Mouse (Mus musculus) intestine, embryonic 15.5 days (tissue): ENCODE measurements at regions not wholly inside any gene's neighbourhood (a gene's known extent, or its start where the extent isn't known, plus 50 kb on each side); places are given as distances from the start of the nearest gene placed in this dataset.

ENCODE experiments used
- ATAC-seq: fragments of 200-750 bp; cut with Nextera tagmentation; 2 replicates; pipeline ENCODE4 v1.8.0; 2017; ENCODE audit warnings: moderate TSS enrichment, moderate library complexity
- H3K27ac ChIP-seq: fragments of 300-500 bp; sonication (generic); 2 replicates; pipeline ENCODE4 v1.5.1; 2015; ENCODE audit warnings: mild to moderate bottlenecking, inconsistent platforms
- H3K27me3 ChIP-seq: fragments of 300-500 bp; sonication (generic); replicated peaks from 2 replicates; pipeline ENCODE4 v1.6.1; 2015; ENCODE audit warnings: inconsistent platforms
- H3K36me3 ChIP-seq: fragments of 300-500 bp; sonication (generic); 2 replicates; pipeline ENCODE4 v1.6.1; 2015; ENCODE audit warnings: inconsistent platforms
- H3K4me1 ChIP-seq: fragments of 300-500 bp; sonication (generic); replicated peaks from 2 replicates; pipeline ENCODE4 v1.6.1; 2015; ENCODE audit warnings: inconsistent platforms
- H3K4me2 ChIP-seq: fragments of 300-500 bp; sonication (generic); replicated peaks from 2 replicates; pipeline ENCODE4 v1.6.1; 2015; ENCODE audit warnings: mild to moderate bottlenecking, inconsistent platforms
- H3K4me3 ChIP-seq: fragments of 300-500 bp; sonication (generic); replicated peaks from 2 replicates; pipeline ENCODE4 v1.5.1; 2015; ENCODE audit warnings: inconsistent platforms
- H3K9ac ChIP-seq: fragments of 300-500 bp; sonication (generic); 2 replicates; pipeline ENCODE4 v1.6.1; 2015; ENCODE audit warnings: inconsistent platforms
- H3K9me3 ChIP-seq: fragments of 300-500 bp; sonication (generic); 2 replicates; pipeline ENCODE4 v1.6.1; 2016; ENCODE audit warnings: inconsistent platforms
- WGBS: fragments of 180-500 bp; shearing (Covaris S2); methylation state at CpG from one replicate; pipeline ENCODE4 v1.1.7; 2015; 5-methylcytosine and 5-hydroxymethylcytosine counted together

GRCm38 (mm10) chr2:78493115-78493514, 374.8 kb upstream of the Ube2e3 start:
- ATAC-seq = no peak
- H3K9ac ChIP-seq = no peak overlapping the region
- no peaks in the 10 kb centered on the region for H3K36me3 ChIP-seq
- H3K27ac ChIP-seq = no peak overlapping the region
- no peak overlapping the region for H3K4me2 ChIP-seq
- H3K27me3 ChIP-seq = no peaks in the 10 kb centered on the region
- no peaks in the 10 kb centered on the region for H3K4me1 ChIP-seq
- H3K9me3 ChIP-seq = no peaks in the 10 kb centered on the region
- no peak overlapping the region for H3K4me3 ChIP-seq

GRCm38 (mm10) chr2:78480036-78480435, 387.9 kb upstream of the Ube2e3 start:
- no peak overlapping the region for H3K9ac ChIP-seq
- 53% methylated on average over 4 of the region's 4 CpGs for WGBS
- H3K4me1 ChIP-seq = no peaks in the 10 kb centered on the region
- no peaks in the 10 kb centered on the region for H3K36me3 ChIP-seq
- no peak overlapping the region for H3K4me3 ChIP-seq
- H3K4me2 ChIP-seq = no peak overlapping the region
- no peak for ATAC-seq
- no peaks in the 10 kb centered on the region for H3K9me3 ChIP-seq
- H3K27ac ChIP-seq = no peak overlapping the region
- no peaks in the 10 kb centered on the region for H3K27me3 ChIP-seq

GRCm38 (mm10) chr2:78459444-78459843, 408.5 kb upstream of the Ube2e3 start:
- Histone ChIP-seq H3K9ac (no peak overlapping the region), H3K4me1 (no peaks in the 10 kb centered on the region), H3K27ac (no peak overlapping the region), H3K36me3 (no peaks in the 10 kb centered on the region), H3K4me2 (no peak overlapping the region), H3K27me3 (no peaks in the 10 kb centered on the region), H3K4me3 (no peak overlapping the region), H3K9me3 (no peaks in the 10 kb centered on the region)
- 88% methylated on average over 4 of the region's 4 CpGs for WGBS
- ATAC-seq = no peak

- Histone ChIP-seq H3K27me3 (no peaks in the 10 kb centered on the region), H3K27ac (no peak overlapping the region), H3K4me1 (no peaks in the 10 kb centered on the region), H3K9me3 (no peaks in the 10 kb centered on the region), H3K36me3 (no peaks in the 10 kb centered on the region), H3K4me2 (no peak overlapping the region), H3K4me3 (no peak overlapping the region), H3K9ac (no peak overlapping the region)
- ATAC-seq = no peak
- WGBS = 90% methylated on average over 3 of the region's 3 CpGs
These were observed 414.5 kb upstream of the Ube2e3 start for GRCm38 (mm10) chr2:78453411-78453810.

GRCm38 (mm10) chr2:78436816-78437215, 431.1 kb upstream of the Ube2e3 start:
- Histone ChIP-seq H3K9me3 (no peaks in the 10 kb centered on the region), H3K4me1 (no peaks in the 10 kb centered on the region), H3K4me3 (no peak overlapping the region), H3K27me3 (no peaks in the 10 kb centered on the region), H3K36me3 (no peaks in the 10 kb centered on the region), H3K9ac (no peak overlapping the region), H3K4me2 (no peak overlapping the region), H3K27ac (no peak overlapping the region)
- no peak for ATAC-seq

GRCm38 (mm10) chr2:78435071-78435470, 432.9 kb upstream of the Ube2e3 start:
- Histone ChIP-seq H3K9ac (no peak overlapping the region), H3K9me3 (no peaks in the 10 kb centered on the region), H3K27me3 (no peaks in the 10 kb centered on the region), H3K4me1 (no peaks in the 10 kb centered on the region), H3K4me3 (no peak overlapping the region), H3K27ac (no peak overlapping the region), H3K36me3 (no peaks in the 10 kb centered on the region), H3K4me2 (no peak overlapping the region)
- no peak for ATAC-seq
- 64% methylated on average over 2 of the region's 2 CpGs for WGBS

- Histone ChIP-seq H3K4me1 (no peaks in the 10 kb centered on the region), H3K27ac (no peak overlapping the region), H3K9ac (no peak overlapping the region), H3K4me3 (no peak overlapping the region), H3K36me3 (no peaks in the 10 kb centered on the region), H3K9me3 (no peaks in the 10 kb centered on the region), H3K4me2 (no peak overlapping the region), H3K27me3 (no peaks in the 10 kb centered on the region)
- ATAC-seq = no peak
These were observed 440.1 kb upstream of the Ube2e3 start for GRCm38 (mm10) chr2:78427659-78428336.

- ATAC-seq = no peak
- no peaks in the 10 kb centered on the region for H3K9me3 ChIP-seq
- no peak overlapping the region for H3K27ac ChIP-seq
- no peak overlapping the region for H3K9ac ChIP-seq
- H3K4me1 ChIP-seq = no peaks in the 10 kb centered on the region
- no peak overlapping the region for H3K4me3 ChIP-seq
- H3K4me2 ChIP-seq = no peak overlapping the region
- no peaks in the 10 kb centered on the region for H3K27me3 ChIP-seq
- WGBS = 59% methylated on average over 3 of the region's 3 CpGs
- H3K36me3 ChIP-seq = no peaks in the 10 kb centered on the region
These were observed 449.2 kb upstream of the Ube2e3 start for GRCm38 (mm10) chr2:78418561-78419338.

- WGBS = 27% methylated on average over 2 of the region's 2 CpGs
These were observed 451.3 kb upstream of the Ube2e3 start for GRCm38 (mm10) chr2:78416574-78417109.

GRCm38 (mm10) chr2:78412985-78413384, 454.9 kb upstream of the Ube2e3 start:
- 77% methylated on average over 4 of the region's 4 CpGs for WGBS
- Histone ChIP-seq H3K36me3 (no peaks in the 10 kb centered on the region), H3K27me3 (no peaks in the 10 kb centered on the region), H3K9ac (no peak overlapping the region), H3K4me2 (no peak overlapping the region), H3K27ac (no peak overlapping the region), H3K9me3 (no peaks in the 10 kb centered on the region), H3K4me3 (no peak overlapping the region), H3K4me1 (no peaks in the 10 kb centered on the region)
- ATAC-seq = no peak

More at GRCm38 (mm10) chr2:78416574-78417109, 451.3 kb upstream of the Ube2e3 start:
- no peak overlapping the region for H3K27ac ChIP-seq
- H3K9me3 ChIP-seq = no peaks in the 10 kb centered on the region
- no peak overlapping the region for H3K4me3 ChIP-seq
- no peaks in the 10 kb centered on the region for H3K4me1 ChIP-seq
- ATAC-seq = no peak
- H3K4me2 ChIP-seq = no peak overlapping the region
- H3K9ac ChIP-seq = no peak overlapping the region
- H3K36me3 ChIP-seq = no peaks in the 10 kb centered on the region
- H3K27me3 ChIP-seq = no peaks in the 10 kb centered on the region

GRCm38 (mm10) chr2:78403890-78404289, 457.7 kb upstream of the Cwc22 start:
- H3K9ac ChIP-seq = no peak overlapping the region
- no peaks in the 10 kb centered on the region for H3K4me1 ChIP-seq
- H3K36me3 ChIP-seq = no peaks in the 10 kb centered on the region
- H3K9me3 ChIP-seq = no peaks in the 10 kb centered on the region
- H3K4me2 ChIP-seq = no peak overlapping the region
- ATAC-seq = no peak
- WGBS = 78% methylated on average over 3 of the region's 3 CpGs
- H3K27me3 ChIP-seq = no peaks in the 10 kb centered on the region
- H3K27ac ChIP-seq = no peak overlapping the region
- no peak overlapping the region for H3K4me3 ChIP-seq

GRCm38 (mm10) chr2:78399236-78399635, 453.1 kb upstream of the Cwc22 start:
- Histone ChIP-seq H3K4me2 (no peak overlapping the region), H3K4me1 (no peaks in the 10 kb centered on the region)

GRCm38 (mm10) chr2:78396924-78397323, 450.7 kb upstream of the Cwc22 start:
- Histone ChIP-seq H3K9me3 (no peaks in the 10 kb centered on the region), H3K27me3 (no peaks in the 10 kb centered on the region), H3K9ac (no peak overlapping the region), H3K4me2 (no peak overlapping the region), H3K27ac (no peak overlapping the region), H3K4me1 (no peaks in the 10 kb centered on the region), H3K4me3 (no peak overlapping the region), H3K36me3 (no peaks in the 10 kb centered on the region)
- 67% methylated on average over 3 of the region's 3 CpGs for WGBS
- ATAC-seq = no peak

More at GRCm38 (mm10) chr2:78399236-78399635, 453.1 kb upstream of the Cwc22 start:
- H3K27ac ChIP-seq = no peak overlapping the region
- no peak overlapping the region for H3K4me3 ChIP-seq
- no peak for ATAC-seq
- H3K36me3 ChIP-seq = no peaks in the 10 kb centered on the region
- no peaks in the 10 kb centered on the region for H3K9me3 ChIP-seq
- no peak overlapping the region for H3K9ac ChIP-seq
- no peaks in the 10 kb centered on the region for H3K27me3 ChIP-seq
